ENCODE assay signal across 9 mouse cellular contexts in the genomic region with DNA sequence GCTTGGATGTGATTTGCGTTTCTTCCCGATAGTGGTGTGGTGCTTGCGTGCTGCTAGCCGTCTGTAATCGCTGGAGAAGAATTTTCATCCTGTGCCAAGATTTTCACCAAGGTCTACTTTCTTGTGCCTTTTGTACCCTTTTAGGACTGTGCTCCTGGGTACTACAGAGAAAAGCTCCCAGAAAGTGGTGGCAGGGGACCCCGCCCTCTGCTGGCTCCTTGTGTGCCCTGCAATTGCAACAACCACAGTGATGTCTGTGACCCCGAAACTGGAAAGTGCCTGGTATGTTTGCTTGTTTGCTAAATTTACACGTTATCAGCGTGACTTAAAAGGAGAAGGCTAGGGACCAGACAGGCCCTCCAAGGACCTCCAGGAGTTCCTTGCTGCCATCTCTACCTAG.
A peak's percentile ranks its signal among the peaks of the same experiment; 100 is the strongest.
DNase-seq lines count a peak whose midpoint lies in the region; ATAC-seq and TF ChIP-seq lines count a peak whose summit lies in the region.
"Had no signal": no experiment of that assay in that cellular context is flagged by ENCODE, and none has a peak within 500 bp of the region (broad histone marks: within the 10 kb centered on the region; RNA-seq: fewer than 3 reads in every experiment).

No protein-coding gene starts in this region.

- no peaks in the 10 kb centered on the region for H3K27me3 ChIP-seq in hindbrain, embryonic 11.5 days (ENCODE audit: control insufficient read depth, insufficient read depth, low read length)
- no peaks in the 10 kb centered on the region for H3K27me3 ChIP-seq in hindbrain, embryonic 16.5 days (replicated peaks; ENCODE audit: control insufficient read depth, insufficient read depth, low read length)
- H3K27me3 ChIP-seq in midbrain, embryonic 14.5 days (ENCODE audit: control insufficient read depth, insufficient read depth, low read length), result no peaks in the 10 kb centered on the region
- no peaks in the 10 kb centered on the region for H3K27me3 ChIP-seq in midbrain, embryonic 15.5 days (replicated peaks)
- no peaks in the 10 kb centered on the region for H3K27me3 ChIP-seq in liver, embryonic 14.5 days (ENCODE audit: control insufficient read depth, insufficient read depth, low read length)

- whole genome bisulfite sequencing in hindbrain, embryonic 11.5 days, result 77% methylated on average over 9 of the region's 9 CpGs
- 69% methylated on average over 9 of the region's 9 CpGs for WGBS in hindbrain, embryonic 16.5 days
- WGBS in midbrain, embryonic 14.5 days, result 78% methylated on average over 9 of the region's 9 CpGs
- 75% methylated on average over 9 of the region's 9 CpGs for WGBS in midbrain, embryonic 15.5 days
- 50% methylated on average over 9 of the region's 9 CpGs for WGBS in liver, embryonic 14.5 days (ENCODE audit: insufficient replicate concordance)

- H3K4me2 ChIP-seq in hindbrain, embryonic 11.5 days (replicated peaks; ENCODE audit: low read depth, low read length), result no peak overlapping the region
- H3K4me2 ChIP-seq in hindbrain, embryonic 16.5 days (ENCODE audit: low read length), result no peak overlapping the region
- H3K4me2 ChIP-seq in midbrain, embryonic 14.5 days (ENCODE audit: low read length), result no peak overlapping the region
- no peak overlapping the region for H3K4me2 ChIP-seq in midbrain, embryonic 15.5 days
- no peak overlapping the region for H3K4me2 ChIP-seq in liver, embryonic 14.5 days (ENCODE audit: low read depth)

- TF ChIP-seq CTCF in liver, embryonic 14.5 days (IDR thresholded peaks at IDR 0.05; ENCODE audit: low read depth), result peak; percentile 44; the same call in 1 of the 2 replicates

- H3K9ac ChIP-seq in hindbrain, embryonic 11.5 days (ENCODE audit: low read depth, low read length), result no peak overlapping the region
- H3K9ac ChIP-seq in hindbrain, embryonic 16.5 days (ENCODE audit: low read depth, low read length), result no peak overlapping the region
- H3K9ac ChIP-seq in midbrain, embryonic 14.5 days (replicated peaks; ENCODE audit: low read length), result no peak overlapping the region
- H3K9ac ChIP-seq in midbrain, embryonic 15.5 days, result no peak overlapping the region
- no peak overlapping the region for H3K9ac ChIP-seq in liver, embryonic 14.5 days (replicated peaks)

- peak; percentile 30 for DNase-seq in hindbrain, embryonic 11.5 days (ENCODE audit: low spot score)
- peak; percentile 56 for DNase-seq in midbrain, embryonic 14.5 days
- DNase-seq in adrenal gland, postnatal 25 days, result peak; percentile 35
- DNase-seq in liver, embryonic 14.5 days (ENCODE audit: low read depth in 3 of 3, low spot score in 3 of 3), result no peak
- DNase-seq in spleen, adult 12 weeks (ENCODE audit: low spot score), result no peak

- no peak overlapping the region for H3K4me3 ChIP-seq in hindbrain, embryonic 11.5 days (ENCODE audit: low read depth, low read length)
- no peak overlapping the region for H3K4me3 ChIP-seq in hindbrain, embryonic 16.5 days (ENCODE audit: low read length)
- no peak overlapping the region for H3K4me3 ChIP-seq in midbrain, embryonic 14.5 days (replicated peaks; ENCODE audit: low read depth, low read length)
- H3K4me3 ChIP-seq in midbrain, embryonic 15.5 days, result no peak overlapping the region
- no peak overlapping the region for H3K4me3 ChIP-seq in liver, embryonic 14.5 days (ENCODE audit: insufficient read depth in 1 of 2, low read depth in 2 of 2, low read length in 2 of 2)
- H3K4me3 ChIP-seq: myocyte had no signal

- no peaks in the 10 kb centered on the region for H3K9me3 ChIP-seq in hindbrain, embryonic 11.5 days (ENCODE audit: control insufficient read depth, low read length)
- H3K9me3 ChIP-seq in hindbrain, embryonic 16.5 days (ENCODE audit: control insufficient read depth, low read length), result no peaks in the 10 kb centered on the region
- no peaks in the 10 kb centered on the region for H3K9me3 ChIP-seq in midbrain, embryonic 14.5 days (ENCODE audit: control insufficient read depth, low read length)
- H3K9me3 ChIP-seq in midbrain, embryonic 15.5 days, result no peaks in the 10 kb centered on the region
- H3K9me3 ChIP-seq in liver, embryonic 14.5 days (ENCODE audit: control insufficient read depth, low read length), result no peaks in the 10 kb centered on the region

- H3K4me1 ChIP-seq in hindbrain, embryonic 11.5 days (replicated peaks; ENCODE audit: control insufficient read depth, insufficient read depth, low read length), result no peaks in the 10 kb centered on the region
- no peaks in the 10 kb centered on the region for H3K4me1 ChIP-seq in hindbrain, embryonic 16.5 days (ENCODE audit: control insufficient read depth, insufficient read depth, low read depth, low read length)
- H3K4me1 ChIP-seq in midbrain, embryonic 14.5 days (ENCODE audit: control insufficient read depth, insufficient read depth, low read length), result no peaks in the 10 kb centered on the region
- no peaks in the 10 kb centered on the region for H3K4me1 ChIP-seq in midbrain, embryonic 15.5 days
- H3K4me1 ChIP-seq in liver, embryonic 14.5 days (replicated peaks; ENCODE audit: control insufficient read depth in 2 of 2, insufficient read depth in 2 of 2, low read length in 1 of 2), result no peaks in the 10 kb centered on the region

- ATAC-seq in hindbrain, embryonic 11.5 days (ENCODE audit: low FRiP score), result no peak
- ATAC-seq in hindbrain, embryonic 16.5 days, result no peak
- ATAC-seq in midbrain, embryonic 14.5 days (ENCODE audit: low FRiP score, low TSS enrichment), result no peak
- ATAC-seq in midbrain, embryonic 15.5 days (replicated peaks), result no peak
- no peak for ATAC-seq in liver, embryonic 14.5 days (ENCODE audit: insufficient read depth)
- ATAC-seq: forebrain, embryonic 16.5 days had no signal

- TF ChIP-seq EP300 in liver, embryonic 14.5 days (IDR thresholded peaks at IDR 0.05; ENCODE audit: low read depth), result no peak

- no peak overlapping the region for H3K27ac ChIP-seq in hindbrain, embryonic 11.5 days (ENCODE audit: low read depth, low read length)
- no peak overlapping the region for H3K27ac ChIP-seq in hindbrain, embryonic 16.5 days (ENCODE audit: low read depth, low read length)
- H3K27ac ChIP-seq in midbrain, embryonic 14.5 days (replicated peaks; ENCODE audit: low read depth, low read length), result no peak overlapping the region
- H3K27ac ChIP-seq in midbrain, embryonic 15.5 days, result no peak overlapping the region
- H3K27ac ChIP-seq in liver, embryonic 14.5 days, result no peak overlapping the region

- peaks cover 7% of the 10 kb centered on the region; the same call in 1 of the 2 replicates for H3K36me3 ChIP-seq in hindbrain, embryonic 11.5 days (ENCODE audit: control insufficient read depth, insufficient read depth, low read length)
- no peaks in the 10 kb centered on the region; the same call in 1 of the 2 replicates for H3K36me3 ChIP-seq in hindbrain, embryonic 16.5 days (ENCODE audit: control insufficient read depth, insufficient read depth, low read length)
- no peaks in the 10 kb centered on the region; the same call in 1 of the 2 replicates for H3K36me3 ChIP-seq in midbrain, embryonic 14.5 days (ENCODE audit: control insufficient read depth, insufficient read depth, low read length)
- no peaks in the 10 kb centered on the region for H3K36me3 ChIP-seq in midbrain, embryonic 15.5 days (replicated peaks)
- H3K36me3 ChIP-seq in liver, embryonic 14.5 days (replicated peaks; ENCODE audit: control insufficient read depth, insufficient read depth, low read depth), result no peaks in the 10 kb centered on the region

Comparison
In these comparisons a context has a peak if more than half of its experiments do, and no peak if none do; other contexts are left out.
1. DNase-seq: peak in hindbrain, embryonic 11.5 days (single experiment), midbrain, embryonic 14.5 days (single experiment) and adrenal gland, postnatal 25 days (single experiment); none in liver, embryonic 14.5 days (0 of 3) and spleen, adult 12 weeks (single experiment).